Mouse (Mus musculus) liver, postnatal 0 days (tissue): ENCODE measurements around the gene Ndp.

Experiments
- CTCF ChIP-seq: sonication (generic); IDR thresholded peaks from 2 replicates; pipeline ENCODE4 v1.5.1; 2016; ENCODE audit warnings: antibody characterized with exemption, low read depth
- EP300 ChIP-seq: IDR thresholded peaks from 2 replicates; pipeline ENCODE4 v1.6.1; 2016; ENCODE audit warnings: antibody characterized with exemption, low read depth, mild to moderate bottlenecking

DNA sequence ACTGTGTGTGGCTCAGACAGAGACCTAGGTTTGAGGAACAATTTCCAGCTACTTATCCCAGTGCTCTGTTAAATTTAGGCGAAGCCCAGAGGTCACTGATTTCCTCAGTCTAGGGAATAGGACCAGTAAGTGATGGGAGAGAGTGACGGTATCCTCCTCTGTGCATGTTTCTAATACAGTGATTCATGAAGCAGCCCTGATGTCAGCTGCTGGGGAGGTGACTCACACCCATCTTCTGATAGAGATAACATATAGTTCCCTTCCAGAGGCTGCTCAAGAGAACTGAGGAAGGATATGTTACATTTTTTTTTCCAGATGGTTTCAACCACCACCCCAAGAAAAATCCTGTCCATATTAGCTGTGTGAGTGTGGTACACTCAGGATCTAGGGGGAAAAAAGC lies 2.9 kb downstream of the Ndp start:
- TF ChIP-seq CTCF (no peak), EP300 (no peak)
